Mouse (Mus musculus) embryonic facial prominence, embryonic 11.5 days (tissue): ENCODE results near the gene Wnt1. TPM values are rescaled to one million over a fixed set of nuclear protein-coding genes. Genes with fewer than 3 reads are reported as not detected.

Source experiments
- ATAC-seq: fragments of 200-750 bp; cut with Nextera tagmentation; replicated peaks from 2 replicates; pipeline ENCODE4 v1.8.0; 2017; ENCODE audit warnings: low read depth; ENCODE audit not compliant: insufficient number of reproducible peaks, low FRiP score, low TSS enrichment
- DNase-seq: peaks from one replicate; pipeline ENCODE4 v3.0.0-alpha.2; 2015; ENCODE audit warnings: low spot score
- H3K27ac ChIP-seq: fragments of 300-500 bp; sonication (generic); replicated peaks from 2 replicates; pipeline ENCODE4 v1.5.1; 2014; ENCODE audit warnings: mild to moderate bottlenecking, low read depth, low read length, control low read depth
- H3K27me3 ChIP-seq: fragments of 300-500 bp; sonication (generic); 2 replicates; pipeline ENCODE4 v1.6.1; 2014; ENCODE audit warnings: mild to moderate bottlenecking, low read length, moderate library complexity, mixed read lengths; ENCODE audit not compliant: control insufficient read depth, insufficient read depth
- H3K36me3 ChIP-seq: fragments of 300-500 bp; sonication (generic); replicated peaks from 2 replicates; pipeline ENCODE4 v1.6.1; 2014; ENCODE audit warnings: low read depth, mild to moderate bottlenecking, low read length, moderate library complexity, mixed read lengths; ENCODE audit not compliant: control insufficient read depth, insufficient read depth
- H3K4me1 ChIP-seq: fragments of 300-500 bp; sonication (generic); 2 replicates; pipeline ENCODE4 v1.6.1; 2014; ENCODE audit warnings: low read length, mixed read lengths; ENCODE audit not compliant: control insufficient read depth, insufficient read depth
- H3K4me2 ChIP-seq: fragments of 300-500 bp; sonication (generic); 2 replicates; pipeline ENCODE4 v1.6.1; 2014; ENCODE audit warnings: low read depth, mild to moderate bottlenecking, control low read depth, low read length, moderate library complexity
- H3K4me3 ChIP-seq: fragments of 300-500 bp; sonication (generic); 2 replicates; pipeline ENCODE4 v1.5.1; 2014; ENCODE audit warnings: low read depth, low read length, control low read depth
- H3K9ac ChIP-seq: fragments of 300-500 bp; sonication (generic); replicated peaks from 2 replicates; pipeline ENCODE4 v1.6.1; 2014; ENCODE audit warnings: mild to moderate bottlenecking, control low read depth, low read length
- H3K9me3 ChIP-seq: fragments of 300-500 bp; sonication (generic); replicated peaks from 2 replicates; pipeline ENCODE4 v1.6.1; 2016; ENCODE audit warnings: mild to moderate bottlenecking, low read length, inconsistent platforms, mixed read lengths; ENCODE audit not compliant: control insufficient read depth
- WGBS: fragments of 180-500 bp; shearing (Covaris S2); extraction: QIAGEN DNeasy Blood & Tissue Kit; methylation state at CpG from one replicate; pipeline ENCODE4 v1.1.7; 2014; 5-methylcytosine and 5-hydroxymethylcytosine counted together
- polyA plus RNA-seq: library from polyadenylated mRNA; unstranded; fragments of >200 nt; fragmentation: Nextera tagmentation; extraction: Ambion mirVana; gene quantifications from 2 replicates; pipeline ENCODE4 v1.2.1, GENCODE M21; 2014

The Wnt1 gene
- polyA plus RNA-seq, 1 experiment from 2014 or later: 0.28 TPM

- 75% methylated on average over 8 of the region's 8 CpGs for whole genome bisulfite sequencing
- H3K4me3 ChIP-seq: no peak overlapping the region
These were observed 36.6 kb upstream of the Wnt1 start for GRCm38 (mm10) chr15:98753021-98753423.

GRCm38 (mm10) chr15:98754125-98754524 lies 35.5 kb upstream of the Wnt1 start:
- no peak overlapping the region for H3K4me3 ChIP-seq
- DNase-seq (no peak), ATAC-seq (no peak)
- 90% methylated on average over 2 of the region's 2 CpGs for WGBS
- no peaks in the 10 kb centered on the region for H3K27me3 ChIP-seq
- no peaks in the 10 kb centered on the region for H3K9me3 ChIP-seq
- H3K4me2 ChIP-seq: no peak overlapping the region
- H3K4me1 ChIP-seq: no peaks in the 10 kb centered on the region
- no peak overlapping the region for H3K9ac ChIP-seq
- no peak overlapping the region for H3K27ac ChIP-seq
- no peaks in the 10 kb centered on the region; the same call in 1 of the 2 replicates for H3K36me3 ChIP-seq

More at GRCm38 (mm10) chr15:98753021-98753423, 36.6 kb upstream of the Wnt1 start:
- no peak overlapping the region for H3K27ac ChIP-seq
- ATAC-seq (no peak), DNase-seq (no peak)
- H3K9me3 ChIP-seq: no peaks in the 10 kb centered on the region
- no peak overlapping the region for H3K9ac ChIP-seq
- no peak overlapping the region for H3K4me2 ChIP-seq
- H3K4me1 ChIP-seq: no peaks in the 10 kb centered on the region
- H3K36me3 ChIP-seq: no peaks in the 10 kb centered on the region; the same call in 1 of the 2 replicates
- no peaks in the 10 kb centered on the region for H3K27me3 ChIP-seq

DNA sequence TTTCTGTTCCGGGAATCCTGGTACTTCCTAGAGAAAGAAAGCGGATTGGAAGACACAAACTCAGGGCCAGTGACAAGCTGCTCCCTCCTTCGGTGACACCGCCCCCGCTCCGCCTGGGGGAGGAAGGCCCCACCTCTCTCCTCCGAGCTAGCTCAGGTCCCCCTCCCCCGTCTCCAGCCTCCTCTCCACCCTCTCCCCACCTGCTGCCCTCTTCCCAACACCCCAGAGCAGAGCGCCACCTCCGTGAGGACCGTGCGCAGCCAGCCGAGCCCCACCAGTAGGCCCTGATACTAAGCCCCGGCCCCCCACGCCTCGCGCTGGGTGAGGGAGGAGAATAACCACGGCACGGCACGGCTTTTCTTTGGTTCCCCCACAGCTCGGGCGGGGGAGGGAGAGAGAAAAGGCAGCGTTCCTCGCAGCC lies 27.4 kb upstream of the Wnt1 start:
- Histone ChIP-seq H3K4me1 (peaks cover 2% of the 10 kb centered on the region; the same call in 1 of the 2 replicates), H3K9me3 (no peaks in the 10 kb centered on the region), H3K4me3 (peak overlapping the region; percentile 100), H3K36me3 (no peaks in the 10 kb centered on the region; the same call in 1 of the 2 replicates), H3K4me2 (peak overlapping the region; percentile 84), H3K9ac (peak overlapping the region; percentile 91), H3K27ac (peak overlapping the region; percentile 70), H3K27me3 (no peaks in the 10 kb centered on the region)
- 3% methylated on average over 21 of the region's 24 CpGs for WGBS
- DNase-seq (peak; percentile 81), ATAC-seq (peak; percentile 72)

DNA sequence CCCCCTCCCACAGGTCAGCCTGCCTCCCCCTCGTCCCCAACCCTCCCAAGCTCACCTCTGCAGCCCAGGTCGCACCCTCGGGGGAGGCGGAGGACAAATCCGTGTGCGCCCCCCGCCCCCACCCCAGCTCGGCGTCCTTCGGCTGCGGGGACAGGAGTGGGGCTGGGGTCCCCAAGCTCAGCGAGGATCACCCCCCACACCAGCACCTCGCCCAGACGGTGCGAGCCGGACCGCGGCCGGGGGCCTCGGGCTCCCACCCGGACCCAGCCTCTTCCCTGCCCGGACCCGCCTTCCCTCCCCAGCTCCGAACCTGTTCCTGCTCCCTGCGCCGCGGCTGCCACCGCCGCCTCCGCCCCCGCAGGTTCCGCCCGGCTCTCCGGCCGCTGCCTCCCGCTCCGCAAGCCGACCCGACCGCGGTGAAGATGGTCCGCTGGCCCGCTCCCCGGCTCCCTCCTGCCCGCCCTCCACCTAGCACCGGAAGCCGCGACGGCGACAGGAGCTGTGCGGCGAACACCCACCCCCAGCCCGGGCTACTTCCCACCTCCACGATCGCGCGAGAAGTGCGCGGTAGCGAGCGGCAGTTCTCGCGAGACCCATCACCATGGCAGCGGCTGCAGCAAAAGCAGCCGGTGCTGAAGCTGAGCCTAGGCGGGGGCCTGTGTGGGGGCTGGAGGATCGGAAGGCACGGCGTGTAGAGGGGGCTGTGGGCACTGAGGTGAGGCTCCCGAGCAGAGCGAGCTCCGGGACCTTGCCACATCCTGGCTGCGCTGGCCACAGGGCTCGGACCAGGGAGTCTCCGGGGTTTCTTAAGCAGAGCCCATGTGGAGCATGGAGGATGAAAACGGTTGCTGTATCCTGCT lies 26.8 kb upstream of the Wnt1 start, which contains the start of gene Arf3:
TSS of gene Arf3 (minus strand) at position 545 of the 860 bp plus-strand sequence.
- DNase-seq: peak; percentile 97
- under 1% methylated on average over 73 of the region's 76 CpGs for WGBS
- peak within 1 kb of the TSS; percentile 84 for H3K4me2 ChIP-seq
- peak; percentile 88 for ATAC-seq
- H3K27ac ChIP-seq: peak within 1 kb of the TSS; percentile 70
- peak within 1 kb of the TSS; percentile 91 for H3K9ac ChIP-seq
- H3K4me3 ChIP-seq: peak within 1 kb of the TSS; percentile 100
- no peaks in the 10 kb centered on the region; the same call in 1 of the 2 replicates for H3K36me3 ChIP-seq
- H3K9me3 ChIP-seq: no peaks in the 10 kb centered on the region
- H3K4me1 ChIP-seq: peaks cover 2% of the 10 kb centered on the region; the same call in 1 of the 2 replicates
- H3K27me3 ChIP-seq: no peaks in the 10 kb centered on the region

DNA sequence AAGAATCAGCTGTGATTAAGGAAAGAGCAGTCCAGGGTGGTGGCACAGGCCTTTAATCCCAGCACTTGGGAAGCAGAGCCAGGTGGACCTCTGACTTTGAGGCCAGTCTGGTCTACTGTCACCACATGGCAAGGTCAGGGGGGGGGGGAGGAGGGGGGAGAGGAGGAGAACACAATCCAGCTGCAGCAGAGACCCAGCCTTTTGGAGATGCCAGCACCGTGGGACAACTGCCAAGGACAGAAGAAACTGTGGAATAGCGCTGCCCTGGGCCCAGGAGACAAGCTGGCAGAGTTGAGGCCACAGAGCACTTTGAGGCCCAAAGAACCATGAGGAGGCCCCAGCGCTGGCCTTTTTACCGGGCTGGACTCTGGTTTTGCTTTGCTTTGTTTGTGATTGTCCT lies 23.7 kb upstream of the Wnt1 start:
- H3K9me3 ChIP-seq: no peaks in the 10 kb centered on the region
- no peak overlapping the region for H3K4me3 ChIP-seq
- DNase-seq: no peak
- peaks cover 2% of the 10 kb centered on the region for H3K27me3 ChIP-seq
- peaks cover 2% of the 10 kb centered on the region; the same call in 1 of the 2 replicates for H3K4me1 ChIP-seq
- H3K9ac ChIP-seq: no peak overlapping the region
- no peak for ATAC-seq
- no peak overlapping the region for H3K27ac ChIP-seq
- WGBS: 70% methylated on average over 4 of the region's 4 CpGs
- no peak overlapping the region for H3K4me2 ChIP-seq
- no peaks in the 10 kb centered on the region; the same call in 1 of the 2 replicates for H3K36me3 ChIP-seq

DNA sequence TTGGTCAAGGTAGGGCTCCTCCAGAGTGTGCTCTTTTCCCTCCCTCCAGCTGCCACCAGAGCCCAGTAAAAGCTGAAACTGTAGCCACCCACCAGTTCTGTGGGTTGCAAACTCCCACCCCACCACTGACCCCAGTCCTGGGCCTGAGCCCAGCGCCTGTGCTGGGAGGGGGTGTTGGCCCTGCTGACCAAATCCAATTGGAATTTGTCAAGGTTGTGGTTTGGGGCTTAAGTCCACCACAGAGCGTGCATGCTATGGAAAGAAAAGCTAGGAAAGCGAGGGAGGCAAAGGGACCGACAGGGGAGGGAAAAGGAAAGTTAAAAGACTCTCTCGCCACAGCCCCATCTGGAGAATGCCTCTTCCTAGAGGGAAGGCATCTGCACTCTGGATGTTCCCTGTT lies 21.4 kb upstream of the Wnt1 start:
- Histone ChIP-seq H3K9me3 (no peaks in the 10 kb centered on the region), H3K4me3 (no peak overlapping the region), H3K4me2 (no peak overlapping the region), H3K36me3 (no peaks in the 10 kb centered on the region), H3K9ac (no peak overlapping the region), H3K27ac (no peak overlapping the region), H3K27me3 (peaks cover 25% of the 10 kb centered on the region), H3K4me1 (peaks cover 7% of the 10 kb centered on the region)
- no peak for ATAC-seq
- 29% methylated on average over 5 of the region's 5 CpGs for WGBS
- DNase-seq: no peak

DNA sequence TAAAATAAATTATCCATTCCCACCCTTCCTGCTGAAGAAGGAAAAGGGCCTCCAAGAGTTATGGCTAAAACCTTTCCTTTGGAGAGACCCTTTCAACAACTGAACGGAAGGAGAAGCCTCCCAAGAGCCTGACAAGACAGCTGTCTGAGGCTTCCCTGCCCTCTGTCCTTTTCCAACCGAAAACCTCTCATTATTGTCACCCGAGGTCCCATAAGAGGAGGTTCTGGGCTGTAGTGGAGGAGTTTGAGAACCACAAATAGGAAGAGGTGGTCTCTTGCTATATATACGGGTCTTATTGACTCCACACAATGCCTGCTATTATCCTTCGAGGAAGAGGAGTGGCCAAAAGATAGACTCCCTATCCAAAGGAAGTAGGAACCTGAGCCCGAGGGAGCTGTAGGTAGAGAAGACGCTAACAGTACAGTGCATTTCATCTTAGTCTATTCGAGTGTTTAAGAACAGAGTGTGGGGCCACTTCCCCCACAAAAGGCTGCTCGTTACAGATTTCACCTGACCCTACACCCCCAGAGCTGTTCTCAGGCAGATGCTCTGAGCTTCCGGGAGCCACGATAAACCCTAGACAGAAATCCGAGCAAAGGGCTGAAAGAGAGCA lies 17.7 kb upstream of the Wnt1 start:
- no peak overlapping the region for H3K27ac ChIP-seq
- WGBS: 4% methylated on average over 12 of the region's 12 CpGs
- no peak for ATAC-seq
- no peak overlapping the region for H3K9ac ChIP-seq
- H3K36me3 ChIP-seq: no peaks in the 10 kb centered on the region
- peak overlapping the region; percentile 26 for H3K4me3 ChIP-seq
- no peak overlapping the region; the same call in 1 of the 2 replicates for H3K4me2 ChIP-seq
- no peaks in the 10 kb centered on the region for H3K9me3 ChIP-seq
- peaks cover 61% of the 10 kb centered on the region for H3K27me3 ChIP-seq
- peaks cover 10% of the 10 kb centered on the region for H3K4me1 ChIP-seq
- DNase-seq: no peak
